Mouse (Mus musculus): ENCODE measurements around the gene Atp13a2. TPM values are rescaled to one million over a fixed set of nuclear protein-coding genes. Genes with fewer than 3 reads are reported as not detected.

Atp13a2 gene
- polyA plus RNA-seq, 2 experiments from 2014 or later = 5.6 to 7.5 TPM

- ATAC-seq = no peak
Measured at GRCm38 (mm10) chr4:141005983-141006382, 19.3 kb downstream of the Atp13a2 start.

- no peak for ATAC-seq
Measured at GRCm38 (mm10) chr4:141008028-141008427, 21.4 kb downstream of the Atp13a2 start.

GRCm38 (mm10) chr4:141010118-141010517, 23.4 kb downstream of the Atp13a2 start, which contains the start of gene Mfap2:
Gene Mfap2, plus strand, starts transcription at chr4:141010418.
- no peak for ATAC-seq

- no peak for ATAC-seq
Measured at GRCm38 (mm10) chr4:141010526-141010925, 23.9 kb downstream of the Atp13a2 start.

GRCm38 (mm10) chr4:141010941-141011429, 24.3 kb downstream of the Atp13a2 start:
- ATAC-seq = no peak

- ATAC-seq = no peak
Measured at GRCm38 (mm10) chr4:141011556-141012328, 25.1 kb downstream of the Atp13a2 start.

- no peak for ATAC-seq
Measured at GRCm38 (mm10) chr4:141012558-141012957, 25.9 kb downstream of the Atp13a2 start.

GRCm38 (mm10) chr4:141014114-141014513, 27.4 kb downstream of the Atp13a2 start:
- ATAC-seq = no peak

- ATAC-seq = no peak
Measured at GRCm38 (mm10) chr4:141014856-141015255, 28.2 kb downstream of the Atp13a2 start.

- ATAC-seq = no peak
Measured at GRCm38 (mm10) chr4:141015356-141015755, 28.7 kb downstream of the Atp13a2 start.

- ATAC-seq = no peak
Measured at GRCm38 (mm10) chr4:141016311-141016710, 29.6 kb downstream of the Atp13a2 start.

- ATAC-seq = no peak
Measured at GRCm38 (mm10) chr4:141017657-141018436, 31.2 kb downstream of the Atp13a2 start.

- ATAC-seq = no peak
Measured at GRCm38 (mm10) chr4:141020220-141020619, 33.5 kb downstream of the Atp13a2 start.

- no peak for ATAC-seq
Measured at GRCm38 (mm10) chr4:141020811-141021613, 34.3 kb downstream of the Atp13a2 start.

GRCm38 (mm10) chr4:141021614-141021929, 34.9 kb downstream of the Atp13a2 start:
- ATAC-seq = no peak

- ATAC-seq = no peak
Measured at GRCm38 (mm10) chr4:141024052-141024451, 37.4 kb downstream of the Atp13a2 start.

GRCm38 (mm10) chr4:141024992-141025391, 38.3 kb downstream of the Atp13a2 start:
- no peak for ATAC-seq

GRCm38 (mm10) chr4:141030541-141031206, 44.0 kb downstream of the Atp13a2 start:
- no peak for ATAC-seq

GRCm38 (mm10) chr4:141031733-141032132, 45.1 kb downstream of the Atp13a2 start:
- peak; percentile 85 for ATAC-seq

GRCm38 (mm10) chr4:141033606-141034549, 47.2 kb downstream of the Atp13a2 start:
- no peak for ATAC-seq

- ATAC-seq = no peak
Measured at GRCm38 (mm10) chr4:141041117-141041516, 54.4 kb downstream of the Atp13a2 start.
